Mouse (Mus musculus) midbrain, embryonic 12.5 days (tissue): Measurements from ENCODE around the gene Lrig1. TPM values are rescaled to one million over a fixed set of nuclear protein-coding genes. Genes with fewer than 3 reads are reported as not detected.

Source experiments
- ATAC-seq: fragments of 200-750 bp; cut with Nextera tagmentation; 2 replicates; pipeline ENCODE4 v1.8.0; 2017; ENCODE audit warnings: low read depth, moderate TSS enrichment, moderate library complexity; ENCODE audit not compliant: low FRiP score
- H3K27ac ChIP-seq: fragments of 300-500 bp; sonication (generic); replicated peaks from 2 replicates; pipeline ENCODE4 v1.5.1; 2016; ENCODE audit warnings: mild to moderate bottlenecking
- H3K27me3 ChIP-seq: fragments of 300-500 bp; sonication (generic); 2 replicates; pipeline ENCODE4 v1.6.1; 2016; ENCODE audit warnings: mild to moderate bottlenecking
- H3K36me3 ChIP-seq: fragments of 300-500 bp; sonication (generic); 2 replicates; pipeline ENCODE4 v1.6.1; 2016
- H3K4me1 ChIP-seq: fragments of 300-500 bp; sonication (generic); 2 replicates; pipeline ENCODE4 v1.6.1; 2016
- H3K4me2 ChIP-seq: fragments of 300-500 bp; sonication (generic); replicated peaks from 2 replicates; pipeline ENCODE4 v1.6.1; 2016; ENCODE audit warnings: mild to moderate bottlenecking, moderate library complexity
- H3K4me3 ChIP-seq: fragments of 300-500 bp; sonication (generic); 2 replicates; pipeline ENCODE4 v1.5.1; 2016; ENCODE audit warnings: mild to moderate bottlenecking
- H3K9ac ChIP-seq: fragments of 300-500 bp; sonication (generic); replicated peaks from 2 replicates; pipeline ENCODE4 v1.6.1; 2016; ENCODE audit warnings: mild to moderate bottlenecking, moderate library complexity
- H3K9me3 ChIP-seq: fragments of 300-500 bp; sonication (generic); 2 replicates; pipeline ENCODE4 v1.6.1; 2016; ENCODE audit warnings: mild to moderate bottlenecking
- WGBS: fragments of 180-500 bp; shearing (Covaris S2); methylation state at CpG from one replicate; pipeline ENCODE4 v1.1.7; 2016; 5-methylcytosine and 5-hydroxymethylcytosine counted together
- polyA plus RNA-seq: library from polyadenylated mRNA; unstranded; fragments of >200 nt; fragmentation: Nextera tagmentation; extraction: Ambion mirVana; gene quantifications from 2 replicates; pipeline ENCODE4 v1.2.1, GENCODE M21; 2016

Gene Lrig1
- polyA plus RNA-seq, 1 experiment from 2014 or later = 14.4 TPM

GRCm38 (mm10) chr6:94624543-94624942 lies 75.4 kb downstream of the Lrig1 start:
- no peak overlapping the region for H3K9ac ChIP-seq
- H3K27ac ChIP-seq = no peak overlapping the region
- no peak overlapping the region for H3K4me3 ChIP-seq
- H3K27me3 ChIP-seq = no peaks in the 10 kb centered on the region
- peaks cover 22% of the 10 kb centered on the region for H3K4me1 ChIP-seq
- H3K9me3 ChIP-seq = no peaks in the 10 kb centered on the region
- H3K4me2 ChIP-seq = no peak overlapping the region
- peaks cover 70% of the 10 kb centered on the region for H3K36me3 ChIP-seq
- WGBS = 92% methylated on average over 5 of the region's 5 CpGs
- no peak for ATAC-seq

- H3K36me3 ChIP-seq = peaks cover 84% of the 10 kb centered on the region
Measured at GRCm38 (mm10) chr6:94622983-94623382, 77.0 kb downstream of the Lrig1 start.

GRCm38 (mm10) chr6:94620801-94621301 lies 79.1 kb downstream of the Lrig1 start:
- Histone ChIP-seq H3K9me3 (no peaks in the 10 kb centered on the region), H3K27ac (no peak overlapping the region), H3K27me3 (no peaks in the 10 kb centered on the region), H3K4me2 (no peak overlapping the region), H3K4me3 (no peak overlapping the region), H3K36me3 (peaks cover 93% of the 10 kb centered on the region), H3K9ac (no peak overlapping the region), H3K4me1 (peaks cover 4% of the 10 kb centered on the region; the same call in 1 of the 2 replicates)
- no peak for ATAC-seq
- 86% methylated on average over 9 of the region's 9 CpGs for WGBS

More at GRCm38 (mm10) chr6:94622983-94623382, 77.0 kb downstream of the Lrig1 start:
- WGBS = 81% methylated on average over 4 of the region's 4 CpGs
- Histone ChIP-seq H3K9ac (no peak overlapping the region), H3K4me1 (peaks cover 7% of the 10 kb centered on the region), H3K27me3 (no peaks in the 10 kb centered on the region), H3K27ac (no peak overlapping the region), H3K9me3 (no peaks in the 10 kb centered on the region), H3K4me3 (no peak overlapping the region), H3K4me2 (no peak overlapping the region)
- peak; percentile 61; the same call in 1 of the 2 replicates for ATAC-seq

- H3K36me3 ChIP-seq = peaks cover 97% of the 10 kb centered on the region
- 76% methylated on average over 6 of the region's 6 CpGs for WGBS
Measured at GRCm38 (mm10) chr6:94620287-94620686, 79.7 kb downstream of the Lrig1 start.

GRCm38 (mm10) chr6:94618671-94619070 lies 81.3 kb downstream of the Lrig1 start:
- H3K27ac ChIP-seq = no peak overlapping the region
- H3K27me3 ChIP-seq = no peaks in the 10 kb centered on the region
- peaks cover 92% of the 10 kb centered on the region for H3K36me3 ChIP-seq
- no peaks in the 10 kb centered on the region for H3K9me3 ChIP-seq
- 0 out of 2 replicates have a peak overlapping the region, but pooled peaks have one; percentile 2 for H3K9ac ChIP-seq
- H3K4me3 ChIP-seq = no peak overlapping the region
- H3K4me1 ChIP-seq = peaks cover 4% of the 10 kb centered on the region; the same call in 1 of the 2 replicates
- ATAC-seq = no peak
- 87% methylated on average over 5 of the region's 5 CpGs for WGBS
- H3K4me2 ChIP-seq = no peak overlapping the region

More at GRCm38 (mm10) chr6:94620287-94620686, 79.7 kb downstream of the Lrig1 start:
- H3K4me2 ChIP-seq = no peak overlapping the region
- no peak overlapping the region for H3K9ac ChIP-seq
- ATAC-seq = no peak
- no peak overlapping the region for H3K4me3 ChIP-seq
- no peak overlapping the region for H3K27ac ChIP-seq
- peaks cover 4% of the 10 kb centered on the region; the same call in 1 of the 2 replicates for H3K4me1 ChIP-seq
- H3K27me3 ChIP-seq = no peaks in the 10 kb centered on the region
- no peaks in the 10 kb centered on the region for H3K9me3 ChIP-seq

- H3K9me3 ChIP-seq = no peaks in the 10 kb centered on the region
- H3K36me3 ChIP-seq = peaks cover 91% of the 10 kb centered on the region
- no peak overlapping the region for H3K4me2 ChIP-seq
- no peak overlapping the region for H3K4me3 ChIP-seq
- H3K27me3 ChIP-seq = no peaks in the 10 kb centered on the region
- ATAC-seq = no peak
- WGBS = 88% methylated on average over 4 of the region's 4 CpGs
- peaks cover 4% of the 10 kb centered on the region; the same call in 1 of the 2 replicates for H3K4me1 ChIP-seq
- no peak overlapping the region for H3K27ac ChIP-seq
- no peak overlapping the region for H3K9ac ChIP-seq
Measured at GRCm38 (mm10) chr6:94615936-94616335, 84.0 kb downstream of the Lrig1 start.

GRCm38 (mm10) chr6:94614346-94614745 lies 85.6 kb downstream of the Lrig1 start:
- Histone ChIP-seq H3K27ac (no peak overlapping the region), H3K9ac (no peak overlapping the region), H3K36me3 (peaks cover 91% of the 10 kb centered on the region), H3K9me3 (no peaks in the 10 kb centered on the region), H3K27me3 (no peaks in the 10 kb centered on the region), H3K4me1 (peaks cover 4% of the 10 kb centered on the region; the same call in 1 of the 2 replicates), H3K4me2 (no peak overlapping the region), H3K4me3 (no peak overlapping the region)
- WGBS = 92% methylated on average over 6 of the region's 6 CpGs
- no peak for ATAC-seq

- no peak for ATAC-seq
- no peaks in the 10 kb centered on the region for H3K9me3 ChIP-seq
- H3K4me2 ChIP-seq = no peak overlapping the region
- H3K36me3 ChIP-seq = peaks cover 91% of the 10 kb centered on the region
- no peak overlapping the region for H3K9ac ChIP-seq
- H3K27me3 ChIP-seq = no peaks in the 10 kb centered on the region
- 76% methylated on average over 6 of the region's 6 CpGs for WGBS
- H3K4me3 ChIP-seq = no peak overlapping the region
- H3K27ac ChIP-seq = no peak overlapping the region
- H3K4me1 ChIP-seq = peaks cover 4% of the 10 kb centered on the region; the same call in 1 of the 2 replicates
Measured at GRCm38 (mm10) chr6:94613235-94613895, 86.6 kb downstream of the Lrig1 start.

- no peaks in the 10 kb centered on the region for H3K4me1 ChIP-seq
- no peak overlapping the region for H3K4me2 ChIP-seq
- no peaks in the 10 kb centered on the region for H3K27me3 ChIP-seq
- no peak overlapping the region for H3K4me3 ChIP-seq
- no peak overlapping the region for H3K9ac ChIP-seq
- H3K9me3 ChIP-seq = no peaks in the 10 kb centered on the region
- 83% methylated on average over 2 of the region's 2 CpGs for WGBS
- no peak for ATAC-seq
- H3K36me3 ChIP-seq = peaks cover 68% of the 10 kb centered on the region
- H3K27ac ChIP-seq = no peak overlapping the region
Measured at GRCm38 (mm10) chr6:94604546-94604945, 95.4 kb downstream of the Lrig1 start.

- Histone ChIP-seq H3K9me3 (no peaks in the 10 kb centered on the region), H3K4me1 (no peaks in the 10 kb centered on the region), H3K27ac (no peak overlapping the region), H3K9ac (no peak overlapping the region), H3K36me3 (peaks cover 63% of the 10 kb centered on the region), H3K4me2 (no peak overlapping the region), H3K4me3 (no peak overlapping the region), H3K27me3 (no peaks in the 10 kb centered on the region)
- no peak for ATAC-seq
- WGBS = 51% methylated on average over 3 of the region's 3 CpGs
Measured at GRCm38 (mm10) chr6:94604072-94604471, 95.9 kb downstream of the Lrig1 start.

GRCm38 (mm10) chr6:94601811-94602210 lies 98.1 kb downstream of the Lrig1 start:
- H3K27me3 ChIP-seq = no peaks in the 10 kb centered on the region
- ATAC-seq = no peak
- WGBS = 68% methylated on average over 5 of the region's 5 CpGs
- no peaks in the 10 kb centered on the region for H3K4me1 ChIP-seq
- peaks cover 41% of the 10 kb centered on the region for H3K36me3 ChIP-seq
- H3K9ac ChIP-seq = no peak overlapping the region
- H3K27ac ChIP-seq = no peak overlapping the region
- no peak overlapping the region for H3K4me2 ChIP-seq
- H3K9me3 ChIP-seq = no peaks in the 10 kb centered on the region
- no peak overlapping the region for H3K4me3 ChIP-seq

- Histone ChIP-seq H3K27ac (no peak overlapping the region; the same call in 1 of the 2 replicates), H3K4me1 (no peaks in the 10 kb centered on the region), H3K4me2 (no peak overlapping the region), H3K9me3 (no peaks in the 10 kb centered on the region), H3K36me3 (peaks cover 34% of the 10 kb centered on the region), H3K4me3 (no peak overlapping the region), H3K9ac (no peak overlapping the region), H3K27me3 (no peaks in the 10 kb centered on the region)
- 95% methylated on average over 5 of the region's 5 CpGs for WGBS
- no peak for ATAC-seq
Measured at GRCm38 (mm10) chr6:94601101-94601500, 98.9 kb downstream of the Lrig1 start.
